Mouse (Mus musculus): ENCODE measurements at regions not wholly inside any gene's neighbourhood (a gene's known extent, or its start where the extent isn't known, plus 50 kb on each side); places are given as distances from the start of the nearest gene placed in this dataset.
A peak's percentile ranks its signal among the peaks of the same experiment; 100 is the strongest.

- DNase-seq, result peak; percentile 24
Observed at GRCm38 (mm10) chr15:68435961-68436360, 1935.3 kb upstream of the Lrrc6 start.

DNA sequence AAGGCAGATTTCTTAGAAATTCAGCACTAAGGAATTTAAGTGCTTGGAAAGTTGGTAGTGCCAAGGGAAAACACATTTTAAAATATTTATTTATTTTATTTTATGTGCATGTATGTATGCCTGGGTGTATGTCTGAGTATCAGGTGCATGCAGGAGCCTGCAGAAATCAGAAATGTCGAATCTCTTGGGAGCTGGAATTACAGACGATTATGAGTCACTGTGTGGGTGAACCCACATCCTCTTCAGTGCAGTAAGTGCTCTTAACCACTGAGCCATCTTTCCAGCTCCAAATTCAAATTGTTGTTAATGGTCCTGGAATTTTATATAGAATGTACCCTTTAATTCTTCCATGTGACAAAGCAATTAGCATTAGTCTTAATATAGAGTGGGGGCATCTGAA, 1930.5 kb upstream of the Lrrc6 start:
- DNase-seq, result no peak

GRCm38 (mm10) chr15:68430486-68430885, 1929.8 kb upstream of the Lrrc6 start:
- DNase-seq, result no peak

DNA sequence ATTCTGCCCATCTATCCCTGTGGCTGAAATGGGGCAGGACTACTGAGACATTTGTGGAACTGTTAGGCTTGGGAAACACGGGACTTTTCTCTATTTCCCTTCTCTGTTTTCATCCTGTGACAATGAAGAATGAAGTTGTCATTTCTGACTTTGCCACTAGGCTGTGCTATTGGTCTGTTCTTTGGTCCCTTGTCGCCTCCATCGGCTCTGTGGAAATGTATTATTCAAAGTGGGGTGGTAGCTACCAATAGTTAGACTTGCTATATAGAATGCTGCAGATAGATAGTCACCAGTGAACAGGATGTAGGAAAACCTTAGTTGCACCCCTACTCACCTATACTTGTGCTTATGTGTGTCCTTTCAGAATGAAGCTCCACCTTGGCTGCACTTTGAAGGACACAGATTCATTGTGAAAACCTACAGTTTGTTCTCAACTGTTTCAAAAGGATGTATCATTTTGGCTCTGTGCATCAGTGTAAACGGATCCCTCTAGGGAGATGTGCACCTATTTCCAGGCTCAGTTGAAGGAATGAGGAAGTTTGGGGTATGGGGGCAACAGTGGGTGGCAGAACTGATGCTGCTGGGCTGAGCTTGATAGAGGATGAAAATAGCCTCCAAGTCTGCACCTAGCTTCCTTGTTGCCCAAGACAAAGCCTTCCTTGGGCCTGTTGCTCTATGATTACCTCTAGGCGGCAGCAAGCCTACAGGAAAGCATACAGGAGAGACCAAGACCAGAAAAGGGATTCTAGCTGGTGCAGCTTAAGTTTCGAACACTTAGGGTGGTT, 1927.9 kb upstream of the Lrrc6 start:
- peak; percentile 69 for DNase-seq

GRCm38 (mm10) chr15:68417142-68417541, 1916.4 kb upstream of the Lrrc6 start:
- no peak for DNase-seq

DNA sequence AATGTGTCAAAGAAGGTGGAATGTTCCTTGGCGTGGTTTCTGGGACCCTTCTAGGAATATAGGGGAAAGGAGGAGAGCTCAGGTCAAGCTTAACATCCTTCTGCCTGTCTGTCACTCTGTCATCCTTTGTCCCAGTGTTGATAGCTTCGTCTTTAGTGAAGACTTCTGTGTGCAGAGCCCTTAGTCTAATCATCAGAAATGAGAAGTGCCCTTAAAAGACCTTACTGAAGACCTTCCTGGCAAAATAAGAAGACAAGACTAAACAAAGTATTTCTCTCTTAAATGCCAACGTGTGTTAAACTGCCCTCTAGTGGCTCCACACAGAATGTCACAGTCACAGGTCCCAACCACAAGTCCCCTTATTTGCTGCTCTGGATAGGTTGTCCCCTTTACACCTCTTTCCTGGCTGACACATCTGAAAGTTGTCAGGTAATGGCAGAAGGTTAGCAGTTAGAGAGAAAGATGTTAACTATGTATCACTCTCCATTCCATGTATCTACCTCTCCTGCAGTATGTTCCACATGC, 1914.8 kb upstream of the Lrrc6 start:
- DNase-seq, result peak; percentile 48

DNA sequence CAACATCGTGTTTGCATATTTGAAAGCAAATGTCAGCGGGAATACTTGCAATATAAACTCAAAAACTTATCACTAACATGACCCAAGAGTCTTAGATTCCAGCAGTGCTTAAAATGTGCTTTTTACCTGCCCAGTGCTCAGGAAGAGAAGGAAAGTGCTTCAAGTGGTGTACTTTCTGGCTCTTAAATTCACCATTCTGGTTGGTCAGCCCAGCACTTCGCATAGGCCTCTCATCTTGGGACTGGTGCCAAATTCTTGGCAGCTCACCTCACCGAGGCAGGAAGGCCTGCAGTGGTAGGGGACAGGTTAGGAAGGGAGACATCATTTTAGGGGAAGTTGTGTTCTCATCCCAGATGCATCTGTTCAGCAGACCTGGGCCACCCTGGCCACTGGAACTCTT, 1913.3 kb upstream of the Lrrc6 start:
- no peak for DNase-seq

DNA sequence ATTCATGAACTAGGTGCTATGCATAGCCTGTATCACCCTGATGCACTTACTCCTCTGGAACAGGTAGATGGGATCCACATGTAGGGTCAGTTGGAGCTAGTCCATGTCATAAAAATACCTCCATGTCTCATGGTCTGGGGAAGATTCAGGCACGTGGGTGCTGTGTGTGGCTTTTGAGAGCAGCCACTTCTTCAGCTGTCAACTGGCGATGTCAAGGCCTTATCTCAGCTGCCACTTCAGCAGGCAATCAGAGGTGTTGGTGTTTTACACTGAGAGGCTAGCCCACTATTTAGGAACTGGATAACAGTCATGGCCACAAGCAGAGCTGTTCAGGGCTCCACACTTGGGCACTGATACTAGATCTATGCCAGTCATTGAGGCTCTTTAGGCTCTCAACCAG, 1912.0 kb upstream of the Lrrc6 start:
- no peak for DNase-seq

DNA sequence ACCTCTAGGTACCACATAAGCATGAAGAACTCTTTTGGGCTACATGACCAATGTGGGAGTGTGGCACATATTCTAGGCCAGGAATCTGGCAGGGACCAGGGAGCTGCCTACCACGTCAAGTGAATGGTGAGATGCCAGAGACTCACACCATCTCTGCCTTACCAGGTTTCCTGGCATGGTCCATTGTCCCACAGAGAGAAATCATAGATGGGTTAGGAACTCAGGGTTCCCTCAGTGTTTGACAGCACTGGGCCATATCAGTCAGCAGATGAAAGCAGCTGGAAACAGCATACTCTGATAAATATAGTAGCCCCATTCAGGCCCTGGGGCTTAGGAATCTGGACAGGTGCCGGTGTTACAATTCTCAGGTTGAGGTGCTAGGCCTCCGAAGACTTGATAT, 1911.4 kb upstream of the Lrrc6 start:
- no peak for DNase-seq

- no peak for DNase-seq
Observed at GRCm38 (mm10) chr15:68403554-68404070, 1902.9 kb upstream of the Lrrc6 start.

- DNase-seq, result no peak
Observed at GRCm38 (mm10) chr15:68401726-68402125, 1901.0 kb upstream of the Lrrc6 start.

DNA sequence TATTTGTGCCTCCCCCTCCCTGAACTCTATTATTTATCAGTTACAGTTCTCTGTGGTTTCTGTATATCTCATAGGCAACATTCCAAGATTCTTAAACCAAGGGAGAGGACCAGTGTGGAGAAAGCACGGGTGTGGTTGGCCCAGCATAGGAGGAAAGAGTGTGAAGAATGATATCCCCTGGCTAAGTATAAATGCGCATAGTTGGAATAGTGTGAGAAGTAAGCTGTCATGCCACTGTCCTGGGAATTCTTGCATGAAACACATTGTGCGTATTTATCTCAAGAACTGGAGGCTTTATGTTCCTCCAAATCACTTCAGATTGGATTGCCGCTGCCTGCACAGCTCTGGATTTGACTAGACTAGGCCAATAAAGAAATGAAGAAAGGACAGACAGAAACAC, 1900.3 kb upstream of the Lrrc6 start:
- no peak for DNase-seq

- DNase-seq, result no peak
Observed at GRCm38 (mm10) chr15:68396566-68396965, 1895.9 kb upstream of the Lrrc6 start.

DNA sequence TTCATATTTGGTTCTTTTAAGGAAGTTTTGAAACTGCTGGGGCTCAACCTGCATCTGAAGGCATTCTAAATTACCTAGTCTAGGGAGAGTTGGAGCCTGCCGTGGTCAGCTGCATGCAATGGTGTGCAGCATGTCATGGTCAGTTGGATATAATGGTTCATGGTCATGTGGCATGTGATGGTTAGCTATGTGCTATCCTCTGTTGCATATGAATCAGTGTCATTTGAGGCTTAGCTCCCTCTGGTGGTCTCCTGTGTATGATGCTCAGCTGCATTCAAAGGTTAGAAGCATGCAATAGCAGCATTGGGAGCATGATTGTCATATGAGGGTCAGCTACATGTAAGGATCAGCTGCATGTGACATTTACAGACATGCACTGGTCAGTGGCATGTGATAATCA, 1894.0 kb upstream of the Lrrc6 start:
- peak; percentile 5 for DNase-seq

DNA sequence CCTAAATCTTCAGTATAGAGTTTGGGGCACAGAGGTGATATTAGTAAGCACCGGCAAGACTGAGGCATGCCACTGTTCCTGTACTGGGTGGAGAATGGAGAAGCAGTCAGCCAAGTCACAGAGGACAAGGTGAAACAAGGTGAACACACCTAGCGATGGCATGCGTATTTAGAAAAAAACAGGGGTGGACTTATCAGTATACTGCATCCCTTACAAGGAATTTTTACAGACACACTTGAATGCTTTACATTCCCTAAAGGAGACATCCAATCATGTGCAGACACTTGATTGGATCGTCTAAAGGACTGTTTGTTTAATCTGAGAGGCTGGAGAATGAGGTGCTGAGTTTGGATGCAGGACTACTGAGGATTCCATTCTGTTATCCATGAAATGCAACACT, 1893.4 kb upstream of the Lrrc6 start:
- DNase-seq, result no peak

DNA sequence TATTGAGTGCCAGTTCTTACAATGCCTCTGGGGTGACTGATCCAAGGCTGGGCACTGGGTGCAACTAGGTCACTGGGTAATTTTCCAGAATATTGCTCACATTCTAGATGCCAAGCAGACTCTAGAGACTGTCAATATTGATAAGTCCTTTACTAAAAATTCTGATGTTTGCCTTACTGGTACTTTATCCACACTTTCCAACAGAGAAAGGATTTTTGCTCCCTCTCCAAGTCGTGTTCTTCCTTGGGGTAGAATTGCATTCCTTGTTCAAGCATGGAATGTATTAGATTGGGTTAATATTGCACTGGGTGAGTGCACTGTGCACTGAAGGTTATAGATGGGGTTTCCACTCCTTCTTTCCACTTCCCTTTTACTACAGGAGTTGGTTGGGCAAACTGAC, 1891.0 kb upstream of the Lrrc6 start:
- DNase-seq, result no peak

DNA sequence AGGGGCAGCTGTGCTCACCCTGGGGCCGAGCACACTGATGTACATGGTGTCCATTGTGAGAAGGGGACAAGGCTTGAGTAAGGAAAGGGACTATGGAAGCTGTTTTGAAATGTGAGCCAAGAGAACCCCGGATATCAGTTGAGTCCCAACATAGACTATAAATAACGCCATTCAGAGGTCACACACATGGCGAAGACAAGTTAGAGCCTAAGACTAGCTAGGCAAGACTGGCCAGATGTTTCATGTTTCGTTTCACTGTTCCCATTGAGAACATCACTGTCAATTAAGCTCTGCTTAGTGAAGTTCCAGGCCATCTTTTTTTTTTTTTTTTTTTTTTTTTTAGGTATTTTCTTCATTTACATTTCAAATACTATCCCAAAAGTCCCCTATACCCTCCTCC, 1889.1 kb upstream of the Lrrc6 start:
- DNase-seq, result no peak

- no peak for DNase-seq
Observed at GRCm38 (mm10) chr15:68387349-68388065, 1886.8 kb upstream of the Lrrc6 start.

DNA sequence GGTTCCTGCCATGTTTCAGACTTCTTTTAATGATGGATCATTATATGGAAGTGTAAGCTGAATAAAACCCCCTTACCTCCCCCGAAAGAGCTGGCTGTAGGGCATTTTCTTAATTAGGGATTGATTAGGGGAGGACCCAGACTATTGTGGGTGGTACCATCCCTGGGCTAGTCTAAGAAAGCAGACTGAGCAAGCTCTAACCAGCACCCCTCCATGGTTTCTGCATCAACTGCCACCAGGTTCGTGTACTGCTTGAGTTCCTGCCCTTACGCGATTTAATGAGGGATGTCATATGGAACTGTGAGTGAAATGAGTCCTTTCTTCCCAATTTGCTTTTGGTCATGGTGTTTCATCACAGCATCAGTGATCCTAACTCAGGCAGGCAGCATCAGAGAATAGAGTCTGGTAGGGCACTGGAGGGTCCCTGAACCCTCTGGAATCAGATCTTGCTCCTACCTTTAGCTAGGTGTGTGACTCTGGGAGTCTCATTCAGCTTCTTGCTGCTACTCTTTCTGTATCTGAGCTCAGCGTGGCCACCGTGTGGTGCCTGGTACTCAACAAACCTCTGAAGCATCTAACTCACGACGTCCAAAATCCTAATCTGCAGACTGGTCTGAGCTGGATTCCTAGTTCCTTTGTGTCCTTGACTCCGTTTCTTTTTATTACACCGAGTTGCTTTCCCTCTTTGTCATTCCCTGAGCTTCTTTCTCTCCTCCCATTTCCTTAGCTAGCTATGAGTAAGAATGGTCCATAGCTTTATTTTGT, 1884.0 kb upstream of the Lrrc6 start:
- DNase-seq, result no peak

DNA sequence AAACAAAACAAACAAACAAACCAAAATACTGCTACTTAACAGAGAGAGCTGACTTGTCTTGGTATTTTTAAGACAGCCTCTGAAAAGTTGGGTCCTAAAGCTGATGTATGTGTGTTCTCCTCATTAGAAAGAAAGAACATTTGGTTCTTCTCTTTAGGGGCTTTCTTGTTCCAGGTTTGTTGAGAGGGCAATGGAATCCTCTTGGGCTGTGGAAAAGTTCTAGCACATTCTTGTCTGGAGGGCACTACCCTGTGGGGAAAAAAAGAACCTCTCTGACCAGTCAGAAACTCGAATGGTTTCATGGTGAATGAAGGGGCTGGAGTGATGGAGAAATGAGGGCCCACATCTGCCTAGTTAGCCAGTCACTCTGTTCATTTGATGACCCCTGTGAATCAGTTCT, 1874.5 kb upstream of the Lrrc6 start:
- no peak for DNase-seq

DNA sequence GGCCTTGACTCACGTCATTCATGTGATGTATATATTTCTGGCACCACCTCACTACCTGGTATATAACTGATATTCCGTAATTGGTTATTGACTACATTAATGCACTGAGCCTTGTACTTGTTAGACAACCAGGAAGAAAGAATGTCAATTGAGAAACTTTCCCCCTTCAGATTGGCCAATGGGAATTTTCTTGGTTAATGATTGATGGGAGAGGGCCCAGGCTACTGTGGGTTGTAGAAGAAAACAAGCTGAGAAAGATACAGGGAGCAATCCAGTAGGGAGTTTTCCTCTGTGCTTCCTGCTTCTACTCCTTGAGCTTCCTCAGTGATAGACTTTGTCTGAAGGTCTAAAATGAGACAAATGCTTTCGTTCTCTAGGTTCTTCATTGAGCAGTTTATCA, 1866.1 kb upstream of the Lrrc6 start:
- no peak for DNase-seq

DNA sequence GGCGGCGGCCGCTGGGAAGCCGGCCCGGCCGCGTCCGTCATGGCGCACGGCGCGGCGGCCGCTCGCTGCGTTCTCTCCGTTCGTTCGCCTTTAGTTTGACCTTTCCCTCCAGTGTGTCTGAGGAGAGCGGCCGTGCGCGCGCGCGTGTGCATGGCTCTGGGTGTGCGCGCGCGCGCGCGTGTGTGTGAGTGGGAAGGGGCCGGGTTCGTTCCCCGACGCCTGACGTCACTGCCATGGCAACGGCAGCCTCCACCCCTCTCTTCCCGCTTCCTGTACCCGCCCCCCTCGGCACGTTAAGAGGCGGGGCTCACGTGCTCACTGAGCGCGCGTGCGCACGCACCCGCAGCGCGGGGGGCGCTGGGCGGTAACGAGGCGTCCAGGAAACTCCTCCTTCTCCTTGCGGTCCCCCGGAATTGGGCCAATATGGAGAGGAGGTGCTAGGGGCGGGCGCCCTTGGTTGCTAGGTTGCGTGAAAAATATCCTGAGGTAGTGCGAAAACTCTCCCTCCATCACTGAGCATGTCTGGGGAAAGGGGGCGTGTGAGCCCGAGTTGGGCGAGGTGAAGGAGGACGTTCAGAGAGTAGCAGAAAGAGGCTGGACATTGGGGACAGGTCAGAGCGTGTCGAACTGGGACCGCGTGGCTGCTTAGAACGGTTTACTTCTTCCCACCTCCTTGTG, 1862.5 kb upstream of the Lrrc6 start:
- DNase-seq, result peak; percentile 97
